Mouse (Mus musculus) stomach, embryonic 16.5 days (tissue): Measurements from ENCODE around the gene Hibch. TPM values are rescaled to one million over a fixed set of nuclear protein-coding genes. Genes with fewer than 3 reads are reported as not detected.
"Not testable (repeated sequence)": the region's sequence is repeated elsewhere in the genome, so short reads cannot be mapped to it uniquely, and the experiment has no call there.

ENCODE experiments used
- ATAC-seq: fragments of 200-750 bp; cut with Nextera tagmentation; 2 replicates; pipeline ENCODE4 v1.8.0; 2017; ENCODE audit warnings: moderate number of reproducible peaks, moderate TSS enrichment; ENCODE audit not compliant: insufficient read depth, low FRiP score
- H3K27ac ChIP-seq: fragments of 300-500 bp; sonication (generic); 2 replicates; pipeline ENCODE4 v1.5.1; 2014; ENCODE audit warnings: low read length
- H3K27me3 ChIP-seq: fragments of 300-500 bp; sonication (generic); 2 replicates; pipeline ENCODE4 v1.6.1; 2014; ENCODE audit warnings: low read length, control low read depth, mixed read lengths; ENCODE audit not compliant: control insufficient read depth, insufficient read depth
- H3K36me3 ChIP-seq: fragments of 300-500 bp; sonication (generic); 2 replicates; pipeline ENCODE4 v1.6.1; 2014; ENCODE audit warnings: low read length; ENCODE audit not compliant: control insufficient read depth, insufficient read depth
- H3K4me1 ChIP-seq: fragments of 300-500 bp; sonication (generic); 2 replicates; pipeline ENCODE4 v1.6.1; 2014; ENCODE audit warnings: low read length, control low read depth, mixed read lengths; ENCODE audit not compliant: control insufficient read depth, insufficient read depth
- H3K4me2 ChIP-seq: fragments of 300-500 bp; sonication (generic); 2 replicates; pipeline ENCODE4 v1.6.1; 2014; ENCODE audit warnings: low read depth, low read length, mixed read lengths
- H3K4me3 ChIP-seq: fragments of 300-500 bp; sonication (generic); replicated peaks from 2 replicates; pipeline ENCODE4 v1.5.1; 2014; ENCODE audit warnings: mild to moderate bottlenecking, low read length
- H3K9ac ChIP-seq: fragments of 300-500 bp; sonication (generic); 2 replicates; pipeline ENCODE4 v1.6.1; 2014; ENCODE audit warnings: low read length
- H3K9me3 ChIP-seq: fragments of 300-500 bp; sonication (generic); replicated peaks from 2 replicates; pipeline ENCODE4 v1.6.1; 2016; ENCODE audit warnings: low read length, control low read depth; ENCODE audit not compliant: control insufficient read depth
- WGBS: fragments of 180-500 bp; shearing (Covaris S2); extraction: QIAGEN DNeasy Blood & Tissue Kit; methylation state at CpG from one replicate; pipeline ENCODE4 v1.1.7; 2014; 5-methylcytosine and 5-hydroxymethylcytosine counted together
- polyA plus RNA-seq: library from polyadenylated mRNA; unstranded; fragments of >200 nt; fragmentation: Nextera tagmentation; extraction: Ambion mirVana; gene quantifications from 2 replicates; pipeline ENCODE4 v1.2.1, GENCODE M21; 2015

The Hibch gene
- polyA plus RNA-seq, 1 experiment from 2014 or later = 26.2 TPM

DNA sequence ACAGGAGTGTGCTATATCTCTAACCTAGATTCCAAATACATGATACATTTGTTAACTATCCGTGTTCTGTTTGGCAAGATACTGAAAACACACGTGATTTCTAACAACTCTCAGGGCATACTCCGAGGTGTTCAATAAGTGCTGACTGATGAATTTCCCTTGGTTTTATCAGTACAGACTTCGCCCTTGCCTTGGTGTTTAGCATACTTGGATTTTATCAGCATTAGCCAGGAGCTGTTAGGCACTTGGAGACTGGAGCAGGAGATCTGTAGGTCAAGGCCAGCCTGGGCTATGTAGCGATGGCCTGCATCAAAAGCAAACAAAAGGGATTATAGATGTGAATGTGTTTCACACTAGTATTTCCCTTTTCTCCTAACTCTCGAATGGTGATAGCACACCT, 36.3 kb upstream of the Hibch start:
- H3K9ac ChIP-seq = no peak overlapping the region
- no peaks in the 10 kb centered on the region for H3K36me3 ChIP-seq
- H3K9me3 ChIP-seq = no peaks in the 10 kb centered on the region
- no peak overlapping the region for H3K27ac ChIP-seq
- peak; percentile 62; the same call in 1 of the 2 replicates for ATAC-seq
- 69% methylated on average over 6 of the region's 6 CpGs for WGBS
- H3K27me3 ChIP-seq = no peaks in the 10 kb centered on the region
- no peak overlapping the region for H3K4me3 ChIP-seq
- no peak overlapping the region for H3K4me2 ChIP-seq
- no peaks in the 10 kb centered on the region for H3K4me1 ChIP-seq

- peak overlapping the region; percentile 78 for H3K4me2 ChIP-seq
- ATAC-seq = no peak
- peak overlapping the region; percentile 88 for H3K9ac ChIP-seq
- H3K27ac ChIP-seq = peak overlapping the region; percentile 79; the same call in 1 of the 2 replicates
- 54% methylated on average over 13 of the region's 13 CpGs for WGBS
- peaks cover 4% of the 10 kb centered on the region for H3K4me1 ChIP-seq
- H3K36me3 ChIP-seq = no peaks in the 10 kb centered on the region
- H3K4me3 ChIP-seq = peak overlapping the region; percentile 59
- H3K27me3 ChIP-seq = no peaks in the 10 kb centered on the region
- no peaks in the 10 kb centered on the region for H3K9me3 ChIP-seq
Observed at GRCm38 (mm10) chr1:52816232-52816891, 28.4 kb upstream of the Hibch start.

DNA sequence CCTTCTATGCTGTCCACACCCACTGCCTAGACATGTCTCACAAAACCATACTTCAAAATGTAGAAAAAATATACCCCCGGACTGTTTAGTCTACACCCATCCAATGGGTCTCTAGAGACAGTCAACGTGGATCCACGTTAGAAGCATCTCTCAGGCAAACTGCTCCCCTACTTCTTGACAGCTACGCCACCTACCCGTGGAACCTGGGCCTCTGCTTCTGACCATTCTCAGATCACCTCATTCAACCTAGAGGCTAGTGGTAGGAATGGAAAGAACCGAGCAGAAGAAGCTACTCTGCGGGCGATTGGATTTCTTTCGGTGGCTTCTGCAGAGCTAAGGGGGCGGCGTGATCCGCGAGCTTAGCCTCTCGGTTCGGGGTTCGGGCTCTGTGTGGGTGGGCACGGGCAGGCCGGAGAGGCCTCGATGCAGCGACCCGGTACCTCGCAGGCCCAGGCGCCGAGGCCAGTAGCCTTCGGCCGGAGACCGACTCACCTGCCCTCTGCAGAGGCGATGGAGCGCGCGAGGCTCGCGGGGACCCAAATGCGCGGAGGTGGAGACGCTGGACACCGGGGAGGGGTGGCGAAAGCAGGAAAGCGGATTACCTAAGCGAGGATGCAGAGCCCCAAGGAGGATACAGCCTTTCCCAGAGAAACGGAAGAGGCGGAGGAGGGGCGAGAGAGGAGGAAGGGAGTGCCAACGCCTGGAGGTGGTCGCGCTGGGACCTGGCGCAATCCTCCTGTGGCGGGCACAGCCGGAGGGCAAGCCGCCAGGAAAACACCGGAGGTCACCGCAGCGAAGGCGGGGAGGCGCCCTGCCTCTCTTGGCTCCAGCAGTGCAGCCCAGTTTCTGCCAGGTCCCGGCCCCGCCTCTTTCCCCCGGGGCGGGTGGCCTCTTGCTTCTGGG, 27.6 kb upstream of the Hibch start, which contains the start of gene Inpp1:
Gene Inpp1, minus strand, starts transcription at position 779 of the 903 bp plus-strand sequence.
- Histone ChIP-seq H3K27ac (peak within 1 kb of the TSS; percentile 79), H3K36me3 (no peaks in the 10 kb centered on the region), H3K4me2 (peak within 1 kb of the TSS; percentile 78), H3K4me3 (peak within 1 kb of the TSS; percentile 59), H3K27me3 (no peaks in the 10 kb centered on the region), H3K4me1 (peaks cover 4% of the 10 kb centered on the region), H3K9me3 (no peaks in the 10 kb centered on the region), H3K9ac (peak within 1 kb of the TSS; percentile 88)
- WGBS = under 1% methylated on average over 59 of the region's 59 CpGs
- ATAC-seq = peak; percentile 85

DNA sequence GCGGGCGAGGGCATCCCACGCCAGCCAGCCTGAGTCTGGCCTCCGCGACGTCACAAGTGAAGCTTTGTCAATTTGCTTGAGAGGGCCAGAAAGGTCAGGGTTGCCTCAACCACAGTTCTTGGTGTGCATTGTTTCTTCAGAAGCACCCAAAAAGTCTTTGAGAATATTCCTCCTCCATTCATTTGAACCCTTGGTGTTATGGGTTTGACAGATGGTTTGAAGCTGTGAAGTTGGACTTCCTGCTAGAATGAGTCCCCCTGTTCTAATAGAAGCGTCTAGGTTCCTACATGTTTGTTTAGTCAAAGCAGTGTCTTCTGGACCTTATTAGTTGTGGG, 26.9 kb upstream of the Hibch start:
- peaks cover 4% of the 10 kb centered on the region for H3K4me1 ChIP-seq
- H3K36me3 ChIP-seq = no peaks in the 10 kb centered on the region
- 3% methylated on average over 7 of the region's 7 CpGs for WGBS
- H3K9ac ChIP-seq = peak overlapping the region; percentile 88
- H3K9me3 ChIP-seq = no peaks in the 10 kb centered on the region
- ATAC-seq = no peak
- peak overlapping the region; percentile 79; the same call in 1 of the 2 replicates for H3K27ac ChIP-seq
- H3K27me3 ChIP-seq = no peaks in the 10 kb centered on the region
- peak overlapping the region; percentile 59 for H3K4me3 ChIP-seq
- H3K4me2 ChIP-seq = peak overlapping the region; percentile 78

GRCm38 (mm10) chr1:52839099-52839498, 5.6 kb upstream of the Hibch start:
- H3K4me1 ChIP-seq = no peaks in the 10 kb centered on the region
- no peak overlapping the region for H3K4me3 ChIP-seq
- no peak overlapping the region for H3K4me2 ChIP-seq
- no peaks in the 10 kb centered on the region for H3K27me3 ChIP-seq
- no peaks in the 10 kb centered on the region for H3K36me3 ChIP-seq
- no peaks in the 10 kb centered on the region for H3K9me3 ChIP-seq
- WGBS = 100% methylated on average over 3 of the region's 3 CpGs
- H3K9ac ChIP-seq = no peak overlapping the region
- no peak for ATAC-seq
- no peak overlapping the region for H3K27ac ChIP-seq

- no peaks in the 10 kb centered on the region; the same call in 1 of the 2 replicates for H3K4me1 ChIP-seq
- no peak; the same call in 1 of the 2 replicates for ATAC-seq
- no peak overlapping the region for H3K9ac ChIP-seq
- H3K4me3 ChIP-seq = peak overlapping the region; percentile 61
- no peaks in the 10 kb centered on the region for H3K9me3 ChIP-seq
- peak overlapping the region; percentile 69 for H3K27ac ChIP-seq
- no peaks in the 10 kb centered on the region for H3K36me3 ChIP-seq
- H3K4me2 ChIP-seq = peak overlapping the region; percentile 93
- 13% methylated on average over 3 of the region's 3 CpGs for WGBS
- no peaks in the 10 kb centered on the region for H3K27me3 ChIP-seq
Observed at GRCm38 (mm10) chr1:52844354-52844753, 375 bp upstream of the Hibch start.

GRCm38 (mm10) chr1:52846556-52846955, 1.8 kb downstream of the Hibch start:
- no peaks in the 10 kb centered on the region for H3K9me3 ChIP-seq
- no peaks in the 10 kb centered on the region for H3K36me3 ChIP-seq
- H3K4me1 ChIP-seq = no peaks in the 10 kb centered on the region; the same call in 1 of the 2 replicates
- 82% methylated on average over 4 of the region's 4 CpGs for WGBS
- no peak overlapping the region for H3K4me3 ChIP-seq
- no peak overlapping the region for H3K27ac ChIP-seq
- ATAC-seq = no peak
- H3K27me3 ChIP-seq = no peaks in the 10 kb centered on the region
- no peak overlapping the region; the same call in 1 of the 2 replicates for H3K4me2 ChIP-seq
- H3K9ac ChIP-seq = no peak overlapping the region

DNA sequence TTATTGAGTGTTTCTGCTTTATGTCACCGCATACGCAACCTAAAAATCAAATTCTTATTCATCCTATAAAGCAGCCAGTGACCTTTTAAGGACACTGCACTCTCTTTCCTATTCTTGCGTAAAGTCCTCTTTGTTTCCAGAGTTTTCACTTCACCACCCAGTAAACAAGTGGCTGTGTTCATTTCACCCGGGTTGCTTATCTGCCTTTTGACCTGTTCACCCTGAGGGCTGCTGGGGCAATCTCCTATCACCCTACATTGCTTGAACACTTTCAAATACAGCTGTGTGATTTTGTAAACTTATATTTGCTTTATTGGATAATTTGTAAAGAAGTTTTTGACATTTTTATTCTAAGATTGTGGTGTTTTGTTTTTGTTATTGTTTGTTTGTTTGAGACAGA, 4.7 kb downstream of the Hibch start:
- no peak overlapping the region for H3K27ac ChIP-seq
- H3K36me3 ChIP-seq = no peaks in the 10 kb centered on the region
- no peaks in the 10 kb centered on the region; the same call in 1 of the 2 replicates for H3K4me1 ChIP-seq
- no peaks in the 10 kb centered on the region for H3K27me3 ChIP-seq
- no peak overlapping the region for H3K4me3 ChIP-seq
- 70% methylated on average over 4 of the region's 4 CpGs for WGBS
- H3K4me2 ChIP-seq = no peak overlapping the region
- no peak overlapping the region for H3K9ac ChIP-seq
- H3K9me3 ChIP-seq = no peaks in the 10 kb centered on the region
- ATAC-seq = no peak

DNA sequence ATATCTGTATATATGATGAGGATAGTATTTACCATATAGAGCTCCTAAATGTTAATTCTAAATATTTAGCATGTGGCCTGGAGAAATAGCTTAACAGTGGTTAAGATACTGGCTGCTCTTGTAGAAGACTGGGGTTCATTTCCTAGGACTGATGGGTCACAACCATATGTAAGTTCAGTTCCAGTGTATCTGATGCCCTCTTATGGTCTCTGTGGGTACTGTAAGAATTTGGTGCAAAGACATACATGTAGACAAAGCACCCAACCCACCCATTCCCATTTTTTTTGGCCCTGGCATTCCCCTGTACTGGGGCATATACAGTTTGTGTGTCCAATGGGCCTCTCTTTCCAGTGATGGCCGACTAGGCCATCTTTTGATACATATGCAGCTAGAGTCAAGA, 9.3 kb downstream of the Hibch start:
- not testable (repeated sequence) for H3K9ac ChIP-seq, H3K4me1 ChIP-seq, H3K4me2 ChIP-seq, H3K4me3 ChIP-seq, H3K9me3 ChIP-seq, H3K36me3 ChIP-seq, ATAC-seq, H3K27ac ChIP-seq, H3K27me3 ChIP-seq
- WGBS = no CpG with 5 or more reads among the region's 1 CpGs
